Mouse (Mus musculus) stomach, postnatal 0 days (tissue): ENCODE results near the gene Lsp1.

Experiments
- CTCF ChIP-seq: IDR thresholded peaks from 2 replicates; pipeline ENCODE4 v1.5.1; 2016; ENCODE audit warnings: antibody characterized with exemption, low read depth, mild to moderate bottlenecking, moderate library complexity
- EP300 ChIP-seq: optimal IDR thresholded peaks from 2 replicates; pipeline ENCODE3; 2016; ENCODE audit warnings: antibody characterized with exemption

- TF ChIP-seq CTCF (no peak), EP300 (no peak)
Observed at GRCm38 (mm10) chr7:142430160-142430678, 30.4 kb upstream of the Lsp1 start.
